35 mouse cellular contexts compared by ENCODE assay signal in the genomic region with DNA sequence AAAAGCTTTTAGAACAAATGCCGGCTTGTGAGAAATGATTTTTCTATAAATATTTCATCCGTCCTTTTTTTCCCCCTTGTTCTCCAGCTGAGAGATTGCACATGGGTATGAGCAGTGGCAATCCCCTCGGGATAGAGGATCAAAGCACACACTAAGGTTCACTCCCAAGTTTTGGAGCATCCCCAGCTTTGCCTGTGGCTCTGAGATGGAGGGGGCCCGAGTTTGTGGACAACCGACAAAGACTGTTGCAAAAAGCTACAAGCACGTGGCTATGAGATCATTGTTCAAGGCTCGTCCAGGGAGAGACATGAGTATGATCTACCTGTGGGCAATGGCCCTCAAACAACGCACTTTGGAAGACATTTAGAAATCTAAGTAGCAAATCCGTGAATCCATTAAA.
"Had no signal": no experiment of that assay in that cellular context is flagged by ENCODE, and none has a peak within 500 bp of the region (broad histone marks: within the 10 kb centered on the region; RNA-seq: fewer than 3 reads in every experiment).

No protein-coding gene starts in this region.

- H3K4me1 ChIP-seq: heart, embryonic 10.5 days; hindbrain, embryonic 10.5 days; hindbrain, embryonic 12.5 days; hindbrain, embryonic 13.5 days; hindbrain, embryonic 15.5 days; intestine, embryonic 15.5 days; kidney, embryonic 15.5 days had no signal

- H3K9ac ChIP-seq: heart, embryonic 12.5 days; heart, embryonic 13.5 days; heart, embryonic 15.5 days; hindbrain, embryonic 12.5 days; hindbrain, embryonic 13.5 days; hindbrain, embryonic 14.5 days; hindbrain, embryonic 15.5 days; intestine, embryonic 15.5 days; kidney, embryonic 15.5 days had no signal

- H3K4me3 ChIP-seq: heart, embryonic 10.5 days; heart, embryonic 12.5 days; heart, embryonic 13.5 days; heart, embryonic 15.5 days; hindbrain, embryonic 10.5 days; hindbrain, embryonic 12.5 days; hindbrain, embryonic 13.5 days; hindbrain, embryonic 15.5 days; intestine, embryonic 15.5 days; kidney, embryonic 15.5 days; layer of hippocampus, adult 2 months; left cerebral cortex, adult 2 months had no signal

- DNase-seq: heart, postnatal 10 days; heart, postnatal 14 days; heart, postnatal 36 days; heart, postnatal 4 days; kidney, adult 11 months; kidney, adult 18-20 months; kidney, adult 2 months; kidney, adult 8-10 months; kidney, adult 9 months; kidney, postnatal 10 days; kidney, postnatal 14 days; kidney, postnatal 25 days; kidney, postnatal 36 days; kidney, postnatal 4 days; layer of hippocampus, adult 9-11 months; layer of hippocampus, postnatal 36 days had no signal

- ATAC-seq: hindbrain, embryonic 16.5 days; hindbrain, postnatal 0 days; inflammation-experienced regulatory T-cells, adult 6 months; intestine, embryonic 15.5 days; intestine, embryonic 16.5 days; intestine, postnatal 0 days had no signal

- H3K27me3 ChIP-seq: heart, embryonic 12.5 days; heart, embryonic 13.5 days; heart, embryonic 15.5 days; hindbrain, embryonic 12.5 days; hindbrain, embryonic 13.5 days; hindbrain, embryonic 15.5 days; intestine, embryonic 15.5 days; kidney, embryonic 15.5 days had no signal

- H3K36me3 ChIP-seq: heart, embryonic 10.5 days; heart, embryonic 12.5 days; heart, embryonic 13.5 days; heart, embryonic 15.5 days; hindbrain, embryonic 10.5 days; hindbrain, embryonic 12.5 days; hindbrain, embryonic 13.5 days; hindbrain, embryonic 15.5 days; intestine, embryonic 15.5 days; kidney, embryonic 15.5 days had no signal

- H3K9me3 ChIP-seq: heart, embryonic 10.5 days; heart, embryonic 12.5 days; heart, embryonic 13.5 days; heart, embryonic 15.5 days; hindbrain, embryonic 10.5 days; hindbrain, embryonic 12.5 days; hindbrain, embryonic 13.5 days; hindbrain, embryonic 15.5 days; intestine, embryonic 15.5 days; kidney, embryonic 15.5 days had no signal

- H3K27ac ChIP-seq: heart, embryonic 10.5 days; heart, embryonic 13.5 days; heart, embryonic 15.5 days; hindbrain, embryonic 10.5 days; hindbrain, embryonic 12.5 days; hindbrain, embryonic 13.5 days; hindbrain, embryonic 14.5 days; hindbrain, embryonic 15.5 days; hindbrain, postnatal 0 days; intestine, embryonic 15.5 days; kidney, embryonic 15.5 days; kidney, postnatal 0 days; layer of hippocampus, adult 2 months; left cerebral cortex, adult 2 months had no signal

- H3K4me2 ChIP-seq: heart, embryonic 12.5 days; heart, embryonic 13.5 days; heart, embryonic 15.5 days; hindbrain, embryonic 12.5 days; hindbrain, embryonic 13.5 days; hindbrain, embryonic 14.5 days; hindbrain, embryonic 15.5 days; intestine, embryonic 15.5 days; kidney, embryonic 15.5 days had no signal
